Mouse (Mus musculus) erythroid progenitor cell, adult 5-6 weeks (primary cell): ENCODE measurements around the gene Atp2b1. TPM values are rescaled to one million over a fixed set of nuclear protein-coding genes. Genes with fewer than 3 reads are reported as not detected.

Experiments used
- ATAC-seq: replicated peaks from 2 replicates; pipeline ENCODE4 v1.8.0; 2016; ENCODE audit warnings: moderate number of reproducible peaks, mild to moderate bottlenecking, moderate TSS enrichment, inconsistent platforms; ENCODE audit not compliant: poor library complexity, low FRiP score, severe bottlenecking
- total RNA-seq, 2 experiments: library from RNA; stranded (forward) in 1 of 2; stranded (reverse) in 1 of 2; fragments of 150-400 nt in 1 of 2; fragments of 186-747, 209-891 nt in 1 of 2; gene quantifications; 2 replicates each; pipeline versions ENCODE4 v1.2.3 to v1.2.4; 2015 to 2017; ENCODE audit warnings: low replicate concordance in 2 of 2

Gene Atp2b1
- total RNA-seq (2015; ENCODE audit: low replicate concordance) (25.9 and 32.3 TPM in 2 replicates), total RNA-seq (2017; ENCODE audit: low replicate concordance) (37.0 and 39.6 TPM in 2 replicates)

- ATAC-seq, result peak; percentile 79
Measured at GRCm38 (mm10) chr10:98913961-98914809, at the start of gene Atp2b1. Gene Atp2b1, plus strand, starts transcription at chr10:98914406.

GRCm38 (mm10) chr10:98864851-98865250 is 49.4 kb upstream of the Atp2b1 start:
- ATAC-seq, result no peak

- ATAC-seq, result no peak
Measured at GRCm38 (mm10) chr10:98866836-98867370, 47.3 kb upstream of the Atp2b1 start.

GRCm38 (mm10) chr10:98868351-98868908 is 45.8 kb upstream of the Atp2b1 start:
- ATAC-seq, result no peak

GRCm38 (mm10) chr10:98877855-98878254 is 36.4 kb upstream of the Atp2b1 start:
- ATAC-seq, result no peak

- no peak for ATAC-seq
Measured at GRCm38 (mm10) chr10:98878636-98879035, 35.6 kb upstream of the Atp2b1 start.

- no peak for ATAC-seq
Measured at GRCm38 (mm10) chr10:98880057-98880456, 34.1 kb upstream of the Atp2b1 start.

GRCm38 (mm10) chr10:98880711-98881110 is 33.5 kb upstream of the Atp2b1 start:
- ATAC-seq, result no peak

- ATAC-seq, result no peak
Measured at GRCm38 (mm10) chr10:98881492-98881891, 32.7 kb upstream of the Atp2b1 start.

- ATAC-seq, result no peak
Measured at GRCm38 (mm10) chr10:98882587-98882986, 31.6 kb upstream of the Atp2b1 start.

GRCm38 (mm10) chr10:98884445-98884844 is 29.8 kb upstream of the Atp2b1 start:
- no peak for ATAC-seq

- no peak for ATAC-seq
Measured at GRCm38 (mm10) chr10:98886770-98887271, 27.4 kb upstream of the Atp2b1 start.

GRCm38 (mm10) chr10:98891361-98891760 is 22.8 kb upstream of the Atp2b1 start:
- ATAC-seq, result no peak

- no peak for ATAC-seq
Measured at GRCm38 (mm10) chr10:98897507-98897906, 16.7 kb upstream of the Atp2b1 start.

- no peak for ATAC-seq
Measured at GRCm38 (mm10) chr10:98897913-98898748, 16.1 kb upstream of the Atp2b1 start.

GRCm38 (mm10) chr10:98901533-98901932 is 12.7 kb upstream of the Atp2b1 start:
- ATAC-seq, result no peak

- peak; percentile 95 for ATAC-seq
Measured at GRCm38 (mm10) chr10:98905987-98906386, 8.2 kb upstream of the Atp2b1 start.

- ATAC-seq, result no peak
Measured at GRCm38 (mm10) chr10:98906941-98907549, 7.2 kb upstream of the Atp2b1 start.

- no peak for ATAC-seq
Measured at GRCm38 (mm10) chr10:98913610-98913960, 621 bp upstream of the Atp2b1 start.
